Mouse (Mus musculus): Measurements from ENCODE around the gene Nup153.

The Nup153 gene

DNA sequence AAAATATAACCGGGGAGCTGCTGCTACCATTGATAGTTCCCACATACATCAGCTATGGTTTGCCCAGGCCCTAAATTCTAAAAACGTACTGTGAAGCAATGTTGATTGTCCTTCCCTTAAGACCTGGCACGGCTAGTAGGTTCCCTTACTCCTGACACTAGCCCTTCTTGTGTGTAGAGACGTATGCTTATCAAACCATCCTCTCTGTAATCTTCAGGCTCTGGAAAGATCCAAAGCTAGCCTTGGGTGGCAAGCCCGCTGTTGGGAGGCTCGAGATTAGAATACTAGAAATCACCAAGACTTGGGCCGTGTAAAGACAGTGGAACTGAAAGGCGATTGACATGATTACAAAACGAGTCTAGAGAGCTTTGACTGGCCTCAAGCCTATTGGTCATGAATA, 57.2 kb downstream of the Nup153 start:
- intact Hi-C loops (cut with DNase I) = no loop called here

DNA sequence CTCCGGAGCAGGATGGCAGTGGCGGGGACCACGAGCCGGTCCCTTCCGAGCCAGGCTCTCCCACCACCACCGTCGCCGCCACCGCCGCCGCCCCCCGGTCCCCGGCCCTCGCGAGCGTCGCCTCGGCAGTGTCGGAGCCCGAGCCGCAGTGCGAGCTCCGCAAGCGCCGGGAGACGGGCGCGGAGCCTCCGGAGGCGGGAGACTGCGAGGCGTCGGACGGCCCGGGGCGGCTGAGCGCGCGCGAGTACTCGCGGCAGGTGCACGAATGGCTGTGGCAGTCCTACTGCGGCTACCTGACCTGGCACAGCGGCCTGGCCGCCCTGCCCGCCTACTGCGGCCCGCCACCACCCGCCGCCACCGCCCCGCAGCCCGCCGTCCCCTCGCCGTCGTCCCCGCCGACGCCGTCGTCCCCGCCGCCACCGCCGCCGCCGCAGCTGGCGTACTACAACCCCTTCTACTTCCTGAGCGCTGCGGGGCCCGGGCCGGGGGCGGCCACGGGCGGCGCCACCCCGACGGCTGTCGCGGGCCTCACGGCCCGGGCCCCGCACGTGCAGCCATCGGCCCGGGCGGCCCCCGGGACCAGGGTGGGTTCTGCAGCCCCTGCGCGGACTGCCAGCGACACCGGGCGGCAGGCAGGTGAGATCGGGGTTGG, 58.0 kb downstream of the Nup153 start:
- intact Hi-C loops (cut with DNase I) = loop anchor here (10.0 kb wide), 1 partner anchor 255 kb away; the partner anchor contains the start of gene Rbm24

- intact Hi-C loops (cut with DNase I) = loop anchor here (10.0 kb wide), 1 partner anchor 254 kb away; the partner anchor contains the start of gene Rbm24
Observed at GRCm38 (mm10) chr13:46669048-46669619, 58.6 kb downstream of the Nup153 start, which contains the start of gene Fam8a1. TSS of gene Fam8a1 (plus strand) at chr13:46669522.

GRCm38 (mm10) chr13:46663461-46663964, 64.2 kb downstream of the Nup153 start:
- intact Hi-C loops (cut with DNase I) = loop anchor here (2.0 to 10.0 kb wide), 2 partner anchors 249 to 353 kb away; partner anchors contain the start of gene Rbm24

- intact Hi-C loops (cut with DNase I) = no loop called here
Observed at GRCm38 (mm10) chr13:46659211-46659610, 68.5 kb downstream of the Nup153 start.

- intact Hi-C loops (cut with DNase I) = no loop called here
Observed at GRCm38 (mm10) chr13:46654566-46654965, 73.2 kb downstream of the Nup153 start.

DNA sequence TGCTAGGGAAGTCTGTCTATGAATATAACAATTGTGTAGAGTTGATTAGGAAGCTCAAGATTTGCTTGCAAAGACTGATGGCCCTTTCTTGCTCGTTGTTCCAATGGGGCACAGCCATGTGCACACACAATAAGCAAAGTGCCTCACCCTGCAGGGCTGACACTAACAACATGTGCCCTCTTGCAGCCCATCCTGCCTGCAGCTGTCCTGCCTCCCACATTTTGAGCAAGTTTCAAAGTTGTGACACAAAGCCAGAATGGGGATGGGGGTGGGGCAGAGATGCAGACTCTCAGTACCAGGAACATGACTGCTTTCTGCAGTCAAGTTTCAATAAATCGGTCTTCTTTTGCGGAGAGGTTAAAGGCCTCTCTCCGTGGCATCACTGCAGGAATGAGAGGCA, 74.1 kb downstream of the Nup153 start:
- intact Hi-C loops (cut with DNase I) = no loop called here

DNA sequence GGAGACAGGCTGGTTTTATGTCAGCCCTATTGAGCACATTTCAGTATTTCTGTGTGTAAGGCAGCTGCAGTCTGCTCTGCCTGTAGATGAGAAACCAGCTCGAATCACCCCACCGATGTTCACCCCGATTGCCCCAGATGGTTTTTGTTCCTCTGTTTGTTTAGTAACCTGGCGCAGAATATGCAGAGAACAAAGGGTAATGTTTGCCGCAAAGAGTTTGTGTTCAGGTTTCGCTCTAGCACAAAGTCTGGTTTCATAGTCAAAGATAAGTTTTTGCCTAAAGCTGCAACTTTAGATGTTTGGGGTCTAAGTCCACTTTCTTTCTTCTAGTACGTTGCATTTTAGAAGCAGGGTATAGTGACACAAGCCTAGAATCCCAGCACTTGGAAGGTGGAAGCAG, 75.1 kb downstream of the Nup153 start:
- intact Hi-C loops (cut with DNase I) = no loop called here

DNA sequence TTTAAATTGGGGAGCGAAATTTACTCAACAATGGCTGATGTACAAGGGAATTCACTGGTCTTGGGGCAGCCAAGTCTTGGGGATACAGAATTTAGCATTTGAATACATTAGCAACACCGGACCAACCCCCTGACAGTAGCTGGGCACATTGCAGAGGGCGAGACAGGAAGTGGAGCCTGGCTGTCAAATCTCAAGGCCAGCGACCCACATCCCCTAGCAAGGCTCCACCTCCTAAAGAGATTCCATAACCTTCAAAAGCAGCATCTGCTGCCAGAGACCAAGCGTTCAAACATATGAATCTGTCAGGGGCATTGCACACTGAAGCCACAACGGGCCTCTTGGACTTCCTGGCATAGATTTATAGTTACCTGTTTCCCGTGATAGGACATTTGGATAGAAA, 75.9 kb downstream of the Nup153 start:
- intact Hi-C loops (cut with DNase I) = no loop called here

DNA sequence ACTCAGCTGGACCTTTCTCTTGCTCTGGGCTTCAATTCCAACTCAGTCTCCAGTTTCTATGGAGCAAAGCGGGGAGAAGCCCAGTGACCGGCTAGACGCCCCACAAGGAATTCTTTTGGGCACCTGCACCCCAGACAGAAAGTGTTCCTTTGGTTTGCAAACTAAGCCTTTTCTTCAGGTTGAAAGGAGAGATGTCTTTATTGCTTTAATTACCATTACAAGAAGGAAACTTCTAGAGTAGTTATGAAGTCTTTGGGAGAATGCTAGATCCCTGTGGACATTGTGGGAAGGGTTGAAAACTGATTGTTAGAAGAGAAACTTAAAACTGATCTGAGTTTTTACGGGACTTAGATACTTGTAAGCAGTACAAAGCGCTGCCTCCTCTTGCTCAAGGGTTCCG, 82.3 kb downstream of the Nup153 start:
- intact Hi-C loops (cut with DNase I) = no loop called here

DNA sequence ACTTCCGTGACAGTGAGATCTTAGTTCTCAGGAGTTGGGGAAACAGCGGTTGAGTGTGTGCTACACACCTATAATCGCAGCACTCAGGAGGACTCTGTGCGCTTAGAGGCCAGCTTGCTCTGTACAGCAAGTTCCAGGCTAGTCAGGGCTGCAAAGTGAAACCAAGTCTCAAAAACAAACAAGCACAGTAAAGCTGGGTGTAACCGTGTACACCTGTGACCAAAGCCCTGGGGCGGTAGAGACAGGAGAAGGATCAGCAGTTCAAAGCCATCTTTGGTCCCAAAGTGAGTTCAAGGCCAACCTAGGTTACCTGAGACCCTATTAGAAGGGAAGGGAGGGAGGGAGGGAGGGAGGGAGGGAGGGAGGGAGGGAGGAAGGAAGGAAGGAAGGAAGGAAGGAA, 83.6 kb downstream of the Nup153 start:
- intact Hi-C loops (cut with DNase I) = no loop called here

DNA sequence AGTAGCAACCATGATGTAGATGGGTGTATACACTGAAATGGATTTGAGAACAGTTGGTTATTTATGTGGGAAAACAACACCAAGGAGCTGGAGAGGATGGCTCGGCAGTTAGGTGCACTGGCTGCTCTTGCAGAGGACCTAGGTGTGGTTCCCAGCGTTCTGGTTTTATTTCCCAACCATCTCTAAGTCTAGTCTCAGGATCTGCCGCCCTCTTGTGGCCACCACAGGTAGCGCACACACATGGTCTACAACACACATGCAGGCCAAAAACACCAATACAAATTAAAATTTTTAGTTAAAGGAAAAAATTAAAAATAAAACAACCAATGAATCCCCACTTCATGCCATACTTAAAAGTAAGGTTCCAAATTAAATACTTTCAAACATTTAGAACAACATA, 85.4 kb downstream of the Nup153 start:
- intact Hi-C loops (cut with DNase I) = no loop called here

- intact Hi-C loops (cut with DNase I) = no loop called here
Observed at GRCm38 (mm10) chr13:46640608-46641468, 86.9 kb downstream of the Nup153 start.

DNA sequence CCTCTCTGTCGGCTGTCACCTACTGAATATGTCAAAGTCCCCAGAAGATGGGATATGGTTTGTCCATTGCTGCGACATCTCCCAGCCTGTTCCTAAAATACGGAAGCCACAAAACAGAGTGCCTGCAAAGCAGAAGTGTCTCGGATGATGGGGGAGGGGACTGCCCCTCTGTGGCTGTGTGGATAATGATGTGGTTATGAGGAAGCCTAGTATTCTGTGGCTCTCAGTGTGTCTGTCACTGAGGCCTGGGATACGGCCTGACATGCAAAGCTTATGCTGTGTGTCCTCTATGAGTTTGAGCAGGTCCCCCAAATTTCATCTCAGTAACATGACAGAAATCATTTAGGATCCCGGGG, 93.6 kb downstream of the Nup153 start:
- intact Hi-C loops (cut with DNase I) = no loop called here

DNA sequence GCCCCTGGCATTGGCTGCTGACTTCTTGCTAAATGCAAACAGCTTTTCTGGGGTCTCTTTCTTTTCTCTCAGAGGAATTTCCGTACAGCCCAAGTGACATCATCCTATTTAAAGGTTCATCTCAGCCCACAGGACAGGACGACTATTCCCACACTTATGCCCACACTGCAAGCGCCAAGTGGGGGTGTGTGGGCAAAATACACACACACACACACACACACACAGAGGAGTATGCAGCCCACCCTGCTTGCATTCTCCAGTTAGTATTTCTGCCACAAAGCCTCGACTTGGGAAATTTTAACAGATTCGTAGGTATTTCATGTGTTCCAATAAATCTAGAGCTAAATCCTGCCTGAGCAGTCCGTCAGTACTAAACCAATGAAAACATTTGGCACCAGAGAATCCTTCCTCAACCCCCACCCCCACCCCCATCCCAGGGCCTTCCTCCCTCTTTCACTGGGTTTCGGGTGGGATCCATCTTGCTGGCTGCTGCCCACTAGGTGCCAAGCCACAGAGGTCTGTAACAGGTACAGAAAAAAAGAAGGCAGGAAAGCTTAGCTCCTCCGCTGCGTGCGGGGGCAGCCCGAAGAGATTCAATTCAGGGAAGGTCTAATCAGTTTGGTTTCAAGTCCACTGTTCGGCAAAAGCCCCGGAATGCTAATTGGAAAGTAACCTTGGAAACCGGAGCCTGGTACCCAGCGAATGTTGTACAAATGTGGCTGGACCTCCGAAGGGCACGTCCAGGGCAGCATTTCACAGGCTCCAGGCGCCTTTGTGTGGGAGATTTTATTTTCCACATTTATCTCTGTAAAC, 94.2 kb downstream of the Nup153 start:
- intact Hi-C loops (cut with DNase I) = no loop called here

GRCm38 (mm10) chr13:46632796-46633195, 94.9 kb downstream of the Nup153 start:
- intact Hi-C loops (cut with DNase I) = no loop called here
